Mouse (Mus musculus) spleen, adult 12 weeks (tissue): ENCODE measurements around the gene Tcf20.
"Not testable (repeated sequence)": the region's sequence is repeated elsewhere in the genome, so short reads cannot be mapped to it uniquely, and the experiment has no call there.

Experiments used
- DNase-seq: peaks from one replicate; pipeline ENCODE4 v3.0.0; 2022; ENCODE audit warnings: low spot score

Tcf20 gene

GRCm38 (mm10) chr15:82898740-82899675 lies 88.7 kb downstream of the Tcf20 start:
- DNase-seq, result peak; percentile 51

- no peak for DNase-seq
These were observed 89.4 kb downstream of the Tcf20 start for GRCm38 (mm10) chr15:82898141-82898739.

GRCm38 (mm10) chr15:82896336-82896735 lies 91.3 kb downstream of the Tcf20 start:
- no peak for DNase-seq

GRCm38 (mm10) chr15:82890470-82890869 lies 97.2 kb downstream of the Tcf20 start:
- DNase-seq, result no peak

- DNase-seq, result no peak
These were observed 98.2 kb downstream of the Tcf20 start for GRCm38 (mm10) chr15:82889426-82889825.

GRCm38 (mm10) chr15:82888466-82888865 lies 99.2 kb downstream of the Tcf20 start:
- DNase-seq, result no peak

GRCm38 (mm10) chr15:82877309-82877708 lies 110.4 kb downstream of the Tcf20 start:
- no peak for DNase-seq

GRCm38 (mm10) chr15:82876863-82877262 lies 110.8 kb downstream of the Tcf20 start:
- no peak for DNase-seq

- DNase-seq, result no peak
These were observed 115.6 kb downstream of the Tcf20 start for GRCm38 (mm10) chr15:82872037-82872436.

GRCm38 (mm10) chr15:82866286-82866685 lies 121.4 kb downstream of the Tcf20 start:
- DNase-seq, result not testable (repeated sequence)

- DNase-seq, result no peak
These were observed 124.0 kb downstream of the Tcf20 start for GRCm38 (mm10) chr15:82863674-82864073.

GRCm38 (mm10) chr15:82856652-82857378 lies 130.9 kb downstream of the Tcf20 start:
- DNase-seq, result no peak

GRCm38 (mm10) chr15:82856065-82856464 lies 131.6 kb downstream of the Tcf20 start:
- DNase-seq, result no peak

GRCm38 (mm10) chr15:82839146-82839545 lies 148.5 kb downstream of the Tcf20 start:
- DNase-seq, result no peak

GRCm38 (mm10) chr15:82829917-82830316 lies 157.8 kb downstream of the Tcf20 start:
- no peak for DNase-seq

- DNase-seq, result no peak
These were observed 161.8 kb downstream of the Tcf20 start for GRCm38 (mm10) chr15:82825866-82826265.

- DNase-seq, result no peak
These were observed 165.3 kb downstream of the Tcf20 start for GRCm38 (mm10) chr15:82822347-82822746.

- no peak for DNase-seq
These were observed 166.0 kb downstream of the Tcf20 start for GRCm38 (mm10) chr15:82821657-82822056.

GRCm38 (mm10) chr15:82815296-82815695 lies 172.4 kb downstream of the Tcf20 start:
- DNase-seq, result no peak

GRCm38 (mm10) chr15:82814806-82815205 lies 172.9 kb downstream of the Tcf20 start:
- DNase-seq, result peak; percentile 12

- no peak for DNase-seq
These were observed 173.4 kb downstream of the Tcf20 start for GRCm38 (mm10) chr15:82814321-82814720.

GRCm38 (mm10) chr15:82810556-82810955 lies 177.1 kb downstream of the Tcf20 start:
- no peak for DNase-seq

- DNase-seq, result no peak
These were observed 178.2 kb downstream of the Tcf20 start for GRCm38 (mm10) chr15:82809511-82809910.
